Comparison of ENCODE assay signal across 8 mouse cellular contexts in the genomic region with DNA sequence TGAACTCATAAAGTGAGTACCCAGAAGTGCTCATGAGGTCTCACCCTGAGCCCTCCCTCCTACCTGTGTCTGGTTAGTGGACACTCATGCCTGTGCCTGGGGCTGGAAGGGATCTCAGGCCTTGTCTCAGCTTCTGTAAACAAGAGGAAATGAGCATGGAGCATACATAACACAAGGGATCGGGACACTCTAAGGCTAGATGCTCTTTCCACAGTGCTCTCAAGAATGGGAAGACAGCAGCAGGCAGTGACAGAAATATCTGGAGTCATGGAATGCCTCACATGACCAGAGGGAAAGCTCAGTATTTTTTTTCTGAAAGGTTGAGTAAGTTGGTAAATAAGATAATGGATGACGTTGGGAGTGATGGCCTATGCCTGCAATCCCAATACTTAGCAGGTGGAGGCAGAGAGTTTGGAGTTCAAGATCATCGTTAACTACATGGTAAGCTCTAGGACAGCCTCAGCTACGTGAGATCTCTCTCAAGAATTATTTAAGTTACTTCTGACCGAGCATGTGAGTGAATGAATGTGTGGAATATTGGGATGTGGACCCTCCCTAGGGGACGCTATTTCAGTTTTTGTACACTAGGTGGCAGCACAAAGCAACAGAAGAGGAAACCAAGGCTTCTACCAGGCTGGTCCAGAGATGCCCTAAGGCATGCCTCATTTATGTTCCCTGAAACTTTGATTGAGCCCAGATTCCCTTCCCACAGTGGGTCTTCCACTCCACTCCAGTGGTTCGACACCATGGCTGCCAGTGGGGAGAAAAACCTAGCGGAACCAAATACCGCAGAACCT. TPM values are rescaled to one million over a fixed set of nuclear protein-coding genes. Genes with fewer than 3 reads are reported as not detected.
A peak's percentile ranks its signal among the peaks of the same experiment; 100 is the strongest.
DNase-seq lines count a peak whose midpoint lies in the region; ATAC-seq and TF ChIP-seq lines count a peak whose summit lies in the region.

No protein-coding gene starts in this region.

- no peak for DNase-seq in gastrocnemius, adult 2 months
- no peak for DNase-seq in gastrocnemius, adult 8-10 months (ENCODE audit: low spot score in 2 of 2)
- peak; percentile 51 for DNase-seq in A20 (ENCODE audit: low read depth, low spot score)
- DNase-seq in brain, embryonic 14.5 days (ENCODE audit: low read depth): peak; percentile 88
- DNase-seq in forebrain, embryonic 14.5 days (ENCODE audit: low spot score): peak; percentile 90
- DNase-seq in limb, embryonic 14.5 days (ENCODE audit: low spot score): peak; percentile 64
- DNase-seq in retina, embryonic 14.5 days (ENCODE audit: low spot score): peak; percentile 86
- no peak for DNase-seq in gastrocnemius, postnatal 36 days

- H3K9ac ChIP-seq in forebrain, embryonic 14.5 days (ENCODE audit: low read length): no peak overlapping the region
- no peak overlapping the region for H3K9ac ChIP-seq in limb, embryonic 14.5 days (ENCODE audit: low read depth, low read length, severe bottlenecking)

- TF ChIP-seq POLR2A in brain, embryonic 14.5 days (IDR thresholded peaks at IDR 0.05; ENCODE audit: borderline replicate concordance, extremely low read depth, insufficient read depth, insufficient read length, poor library complexity, severe bottlenecking): no peak
- no peak for TF ChIP-seq POLR2A in limb, embryonic 14.5 days (IDR thresholded peaks at IDR 0.05; ENCODE audit: borderline replicate concordance, extremely low read depth, insufficient read depth, insufficient read length)

- peak; percentile 84 for ATAC-seq in forebrain, embryonic 14.5 days
- no peak for ATAC-seq in limb, embryonic 14.5 days (ENCODE audit: low FRiP score, low read depth)

- TF ChIP-seq CTCF in gastrocnemius, adult 2 months (IDR thresholded peaks at IDR 0.05): peak; percentile 87
- peak; percentile 80; the same call in 1 of the 2 replicates for TF ChIP-seq CTCF in brain, embryonic 14.5 days (IDR thresholded peaks at IDR 0.05; ENCODE audit: borderline replicate concordance, extremely low read depth, insufficient read depth, insufficient read length)

- no peak overlapping the region for H3K4me2 ChIP-seq in forebrain, embryonic 14.5 days (ENCODE audit: low read length)
- H3K4me2 ChIP-seq in limb, embryonic 14.5 days (replicated peaks; ENCODE audit: low read depth, low read length, severe bottlenecking): no peak overlapping the region

- WGBS in forebrain, embryonic 14.5 days: 24% methylated on average over 9 of the region's 9 CpGs
- 34% methylated on average over 9 of the region's 9 CpGs for whole genome bisulfite sequencing in limb, embryonic 14.5 days

- H3K4me1 ChIP-seq in forebrain, embryonic 14.5 days (ENCODE audit: control insufficient read depth, insufficient read depth, low read length): no peaks in the 10 kb centered on the region; the same call in 1 of the 2 replicates
- no peaks in the 10 kb centered on the region for H3K4me1 ChIP-seq in limb, embryonic 14.5 days (ENCODE audit: control insufficient read depth, insufficient read depth, low read length)

- no peaks in the 10 kb centered on the region for H3K36me3 ChIP-seq in forebrain, embryonic 14.5 days (ENCODE audit: control insufficient read depth, insufficient read depth, low read length)
- no peaks in the 10 kb centered on the region for H3K36me3 ChIP-seq in limb, embryonic 14.5 days (ENCODE audit: control insufficient read depth, insufficient read depth, low read length)

- H3K27me3 ChIP-seq in forebrain, embryonic 14.5 days (replicated peaks; ENCODE audit: control insufficient read depth, insufficient read depth, low read length): no peaks in the 10 kb centered on the region
- H3K27me3 ChIP-seq in limb, embryonic 14.5 days (ENCODE audit: control insufficient read depth, insufficient read depth, low read length): peaks cover 24% of the 10 kb centered on the region

- H3K27ac ChIP-seq in gastrocnemius, adult 2 months: no peak overlapping the region
- no peak overlapping the region for H3K27ac ChIP-seq in forebrain, embryonic 14.5 days (ENCODE audit: low read depth, low read length)
- no peak overlapping the region for H3K27ac ChIP-seq in limb, embryonic 14.5 days (replicated peaks; ENCODE audit: low read depth, low read length)

- no peak overlapping the region for H3K4me3 ChIP-seq in gastrocnemius, adult 2 months
- no peak overlapping the region for H3K4me3 ChIP-seq in forebrain, embryonic 14.5 days (ENCODE audit: low read depth, low read length)
- no peak overlapping the region for H3K4me3 ChIP-seq in limb, embryonic 14.5 days (replicated peaks; ENCODE audit: low read length)

- intact Hi-C loops in gastrocnemius, adult 2 months (cut with DNase I): loop anchor here (1.0 kb wide), 1 partner anchor 50 kb away; no protein-coding TSS in a partner anchor
- intact Hi-C loops in gastrocnemius, postnatal 36 days (cut with DNase I): loop anchor here (1.0 kb wide), 1 partner anchor 49 kb away; no protein-coding TSS in a partner anchor

- no peaks in the 10 kb centered on the region for H3K9me3 ChIP-seq in forebrain, embryonic 14.5 days (replicated peaks; ENCODE audit: control insufficient read depth, low read length)
- H3K9me3 ChIP-seq in limb, embryonic 14.5 days (ENCODE audit: control insufficient read depth, low read length): no peaks in the 10 kb centered on the region

RNA-seq across cellular contexts. Expression of a gene that starts 49.8 kb away (rescaled TPM):
- total RNA-seq in gastrocnemius, adult 2 months (2021): 100 to 1,000 TPM; 173 to 184 TPM
- total RNA-seq in gastrocnemius, adult 8-10 months (2022): 100 to 1,000 TPM; 164 to 186 (median 172) TPM
- polyA plus RNA-seq in brain, embryonic 14.5 days (2012; rRNA removed): 46.2 and 54.8 TPM in 2 replicates
- 17.3 and 20.4 TPM in 2 replicates for polyA plus RNA-seq in forebrain, embryonic 14.5 days (2014; fragmentation: Nextera tagmentation; extraction: Ambion mirVana)
- 58.7 and 79.0 TPM in 2 replicates for polyA plus RNA-seq in limb, embryonic 14.5 days (2012; rRNA removed)
- polyA plus RNA-seq in limb, embryonic 14.5 days (2014; fragmentation: Nextera tagmentation; extraction: Ambion mirVana): 27.4 and 29.6 TPM in 2 replicates
- total RNA-seq in gastrocnemius, postnatal 36 days (2021): 100 to 1,000 TPM; 156 to 174 TPM

Comparison
In these comparisons a context has a peak if more than half of its experiments do, and no peak if none do; other contexts are left out.
1. DNase-seq: peak in A20 (single experiment), brain, embryonic 14.5 days (single experiment), forebrain, embryonic 14.5 days (single experiment), limb, embryonic 14.5 days (single experiment) and retina, embryonic 14.5 days (single experiment); none in gastrocnemius, adult 2 months (single experiment), gastrocnemius, adult 8-10 months (0 of 2) and gastrocnemius, postnatal 36 days (0 of 2).